Mouse (Mus musculus): ENCODE measurements around the gene Kif26b. TPM values are rescaled to one million over a fixed set of nuclear protein-coding genes. Genes with fewer than 3 reads are reported as not detected.

Gene Kif26b
- polyA plus RNA-seq, 1 experiment, result not detected

DNA sequence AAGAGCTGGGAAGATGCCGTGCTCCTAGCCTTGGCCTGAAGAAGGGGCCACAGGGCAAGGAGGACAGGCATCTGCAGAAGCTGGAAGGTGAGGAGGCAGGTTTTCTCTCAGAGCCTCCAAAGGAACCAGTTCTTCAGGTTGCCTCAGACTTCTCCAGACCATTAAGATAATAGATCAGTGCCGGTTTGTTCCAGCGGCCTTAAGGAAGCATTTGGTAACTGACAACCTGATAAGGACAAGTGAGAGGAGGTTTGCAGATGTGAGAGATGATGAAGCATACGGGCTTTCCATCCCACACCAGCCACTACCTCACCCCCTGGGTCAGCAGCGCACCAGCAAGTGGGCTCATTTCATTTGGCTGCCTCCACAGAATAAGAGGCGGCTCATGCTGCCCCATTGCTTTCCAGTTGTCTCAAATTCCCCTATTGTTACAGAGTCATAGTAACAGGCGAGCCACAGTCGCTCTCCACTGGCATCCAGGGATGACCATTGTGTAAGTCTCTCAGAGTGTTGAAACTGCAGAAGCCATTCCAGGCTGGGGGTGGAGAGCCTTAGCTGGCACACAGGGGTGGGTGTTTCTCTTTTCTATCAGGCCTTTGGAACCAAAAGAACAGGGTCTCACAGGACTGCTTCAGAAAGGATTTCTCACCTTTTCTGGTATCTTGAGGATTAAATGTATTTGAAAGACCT, 156.2 kb downstream of the Kif26b start:
- Histone ChIP-seq H3K4me3 (ENCODE audit: insufficient read depth, low read depth, low read length) (no peak overlapping the region), H3K27ac (replicated peaks; ENCODE audit: low read depth, low read length) (no peak overlapping the region), H3K4me1 (ENCODE audit: control insufficient read depth, insufficient read depth, insufficient read length, low read length) (no peaks in the 10 kb centered on the region)

DNA sequence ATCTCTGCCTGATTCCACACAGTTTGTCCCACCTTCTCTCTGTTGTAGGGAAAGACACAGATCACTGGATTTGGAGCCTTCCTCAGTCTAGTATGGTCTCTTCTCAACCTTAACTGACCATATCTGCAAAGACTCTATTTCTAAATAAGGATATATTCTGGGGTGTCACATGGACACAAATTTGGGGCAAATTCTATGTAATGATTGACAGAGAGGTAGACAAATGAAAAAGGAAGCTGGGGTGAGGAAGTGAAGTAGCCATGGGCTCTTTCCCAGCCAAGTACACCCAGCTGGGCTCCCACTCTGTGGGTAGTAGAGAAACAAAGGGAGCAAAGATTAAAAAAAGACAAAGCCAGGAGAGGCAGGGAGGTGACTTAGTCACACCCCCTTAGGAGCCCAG, 158.0 kb downstream of the Kif26b start:
- Histone ChIP-seq H3K4me3 (ENCODE audit: insufficient read depth, low read depth, low read length) (no peak overlapping the region), H3K27ac (replicated peaks; ENCODE audit: low read depth, low read length) (no peak overlapping the region), H3K4me1 (ENCODE audit: control insufficient read depth, insufficient read depth, insufficient read length, low read length) (no peaks in the 10 kb centered on the region)

DNA sequence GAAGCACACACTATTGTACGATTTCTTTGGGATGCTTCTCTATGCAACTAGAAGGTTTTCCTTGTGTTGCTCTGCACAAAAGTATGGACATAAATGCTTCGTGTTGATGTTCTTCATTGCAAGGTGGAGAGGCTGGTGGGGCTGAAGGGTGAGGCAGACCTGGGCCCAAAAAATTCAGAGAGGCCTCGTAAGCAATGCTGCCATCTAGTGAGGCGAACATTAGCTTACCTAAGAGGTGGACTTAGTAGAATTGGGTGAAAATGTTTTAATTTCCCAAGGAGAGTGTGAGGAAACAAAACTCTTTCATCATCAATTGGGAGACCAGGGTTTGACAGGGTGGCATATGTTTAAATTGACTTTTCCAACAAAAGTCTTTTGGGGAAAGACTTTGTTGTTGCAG, 160.6 kb downstream of the Kif26b start:
- Histone ChIP-seq H3K4me1 (ENCODE audit: control insufficient read depth, insufficient read depth, insufficient read length, low read length) (no peaks in the 10 kb centered on the region), H3K4me3 (ENCODE audit: insufficient read depth, low read depth, low read length) (no peak overlapping the region), H3K27ac (replicated peaks; ENCODE audit: low read depth, low read length) (no peak overlapping the region)

DNA sequence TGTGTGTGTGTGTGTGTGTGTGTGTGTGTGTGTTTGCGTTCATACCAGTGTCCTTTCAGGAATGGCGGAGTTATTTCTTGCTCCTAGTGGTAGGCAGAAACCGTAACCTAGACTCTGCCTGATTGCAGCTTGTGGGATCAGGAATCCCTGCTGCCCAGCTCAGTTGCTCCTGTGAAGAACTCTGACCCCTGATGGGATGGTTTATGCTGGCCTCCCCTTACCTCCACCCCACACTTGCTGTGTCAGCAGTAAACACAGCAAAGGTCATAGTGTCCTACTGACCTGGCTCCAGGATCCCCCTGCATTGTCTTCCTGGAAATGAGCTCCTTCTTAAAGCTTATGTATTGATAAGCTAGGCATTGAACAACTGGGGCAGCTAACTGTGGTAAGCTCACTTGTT, 162.8 kb downstream of the Kif26b start:
- no peak overlapping the region for H3K27ac ChIP-seq (replicated peaks; ENCODE audit: low read depth, low read length)
- no peak overlapping the region for H3K4me3 ChIP-seq (ENCODE audit: insufficient read depth, low read depth, low read length)
- no peaks in the 10 kb centered on the region for H3K4me1 ChIP-seq (ENCODE audit: control insufficient read depth, insufficient read depth, insufficient read length, low read length)

DNA sequence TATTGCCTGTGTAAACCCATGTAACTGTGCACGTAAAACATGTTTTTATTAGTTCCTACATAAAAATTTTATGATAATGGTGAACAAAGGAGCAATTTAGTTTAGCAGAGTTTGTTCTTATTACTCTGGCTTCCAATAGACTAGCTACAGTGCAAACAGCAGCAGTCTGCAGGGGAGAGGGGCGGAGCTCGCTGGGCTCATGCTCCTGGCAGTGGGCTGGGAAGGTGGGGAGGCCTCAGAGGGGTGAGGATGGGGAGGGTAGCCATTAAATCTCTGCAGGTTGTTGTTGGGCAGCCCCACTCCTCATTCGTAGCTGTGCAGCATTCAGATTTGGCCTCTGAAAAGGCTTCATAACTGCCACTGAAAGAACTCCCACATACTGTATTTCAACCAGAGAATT, 171.2 kb downstream of the Kif26b start:
- H3K4me1 ChIP-seq (ENCODE audit: control insufficient read depth, insufficient read depth, insufficient read length, low read length), result no peaks in the 10 kb centered on the region
- H3K4me3 ChIP-seq (ENCODE audit: insufficient read depth, low read depth, low read length), result no peak overlapping the region
- no peak overlapping the region for H3K27ac ChIP-seq (replicated peaks; ENCODE audit: low read depth, low read length)

DNA sequence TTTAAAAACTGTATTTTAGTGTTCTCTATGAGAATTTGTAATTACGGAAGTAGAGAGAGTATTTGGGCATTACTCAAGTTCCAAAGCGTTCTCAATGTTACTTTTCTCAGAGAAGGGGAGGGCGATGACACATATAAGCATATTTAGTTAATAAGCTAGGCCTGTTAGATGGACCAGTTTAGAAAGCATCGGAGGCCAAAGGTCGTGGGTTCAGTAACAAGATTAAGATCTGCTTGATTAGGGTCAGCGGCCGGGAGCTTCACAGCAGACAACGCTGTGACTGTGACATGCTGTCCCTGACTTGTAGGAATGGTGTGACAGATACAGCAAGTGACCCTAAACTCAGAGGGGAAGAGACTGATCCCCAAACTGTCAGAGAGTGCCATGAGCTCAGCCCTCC, 174.6 kb downstream of the Kif26b start:
- Histone ChIP-seq H3K27ac (replicated peaks; ENCODE audit: low read depth, low read length) (no peak overlapping the region), H3K4me1 (ENCODE audit: control insufficient read depth, insufficient read depth, insufficient read length, low read length) (no peaks in the 10 kb centered on the region), H3K4me3 (ENCODE audit: insufficient read depth, low read depth, low read length) (no peak overlapping the region)

DNA sequence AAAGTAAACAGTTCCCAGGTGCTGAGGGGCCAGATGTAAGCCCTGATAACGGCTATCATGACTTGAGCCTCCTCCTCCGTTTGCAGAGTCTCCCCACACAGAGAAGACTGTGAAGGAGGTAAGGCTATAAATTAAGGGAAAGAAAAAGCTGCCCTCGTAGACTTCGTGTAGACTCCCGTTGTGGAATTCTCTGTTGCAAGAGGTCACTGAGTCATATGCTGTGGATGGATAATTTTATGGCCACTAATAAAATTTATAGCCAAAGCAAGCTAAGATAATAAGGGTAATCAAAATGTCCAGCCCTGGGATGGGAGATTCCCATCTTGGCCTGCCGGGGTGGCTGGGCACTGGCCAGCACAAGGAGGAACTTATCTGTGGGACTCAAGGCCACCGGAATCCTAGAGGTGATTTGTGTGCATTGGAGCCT, 179.0 kb downstream of the Kif26b start:
- Histone ChIP-seq H3K4me3 (ENCODE audit: insufficient read depth, low read depth, low read length) (no peak overlapping the region), H3K4me1 (ENCODE audit: control insufficient read depth, insufficient read depth, insufficient read length, low read length) (no peaks in the 10 kb centered on the region)

DNA sequence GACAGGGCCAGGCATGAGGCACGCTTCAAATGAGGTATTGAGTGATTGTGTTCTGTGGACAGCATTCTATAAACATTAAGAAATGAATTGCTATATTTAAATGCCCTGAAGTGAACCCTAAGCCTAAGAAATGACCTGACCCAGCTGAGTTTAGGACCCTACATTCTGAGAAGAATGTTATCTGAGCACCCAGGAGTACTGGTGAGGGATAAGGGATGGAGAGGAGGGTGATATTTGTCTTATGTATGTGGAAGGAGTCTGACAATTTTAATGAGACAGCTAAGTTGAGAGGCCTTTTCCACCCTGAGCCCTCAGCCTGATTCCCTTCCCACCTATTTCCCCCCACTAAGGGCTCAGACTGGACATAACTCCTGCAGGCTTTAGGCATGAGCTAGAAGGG, 179.4 kb downstream of the Kif26b start:
- Histone ChIP-seq H3K27ac (replicated peaks; ENCODE audit: low read depth, low read length) (no peak overlapping the region), H3K4me3 (ENCODE audit: insufficient read depth, low read depth, low read length) (no peak overlapping the region), H3K4me1 (ENCODE audit: control insufficient read depth, insufficient read depth, insufficient read length, low read length) (no peaks in the 10 kb centered on the region)

More for the DNA sequence above, 179.0 kb downstream of the Kif26b start:
- H3K27ac ChIP-seq (replicated peaks; ENCODE audit: low read depth, low read length), result no peak overlapping the region

DNA sequence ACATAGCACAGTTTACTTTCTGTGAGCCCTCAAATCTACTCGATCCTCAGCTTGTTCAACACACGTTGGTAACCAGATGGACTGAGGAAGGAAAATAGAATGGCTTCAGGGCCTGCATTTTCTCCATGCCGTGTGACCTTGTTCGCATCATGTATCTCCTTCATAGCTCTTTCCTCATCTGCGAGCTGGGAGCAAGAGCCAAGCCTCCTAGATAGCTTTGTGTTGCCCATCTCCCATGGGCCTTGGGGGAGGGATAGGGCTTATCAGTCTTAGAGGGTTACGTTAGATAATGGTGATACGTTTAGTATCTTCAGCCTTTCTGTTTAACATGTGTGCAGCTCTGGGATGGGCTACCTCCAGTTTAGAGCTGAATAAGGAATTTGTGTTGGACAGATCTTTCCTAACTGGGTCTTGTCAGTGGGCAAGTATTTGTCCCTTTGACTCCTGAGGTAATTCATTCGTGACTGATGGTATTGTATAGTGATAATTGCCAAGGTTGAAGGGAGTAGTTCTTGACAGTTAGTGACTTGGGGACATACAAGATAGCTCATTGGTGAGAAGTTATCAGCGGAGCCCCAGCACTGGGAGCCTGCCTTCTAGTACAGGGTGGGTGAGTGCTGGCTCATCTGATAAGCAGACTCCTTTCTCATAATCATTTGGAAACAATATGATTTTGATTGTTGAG, 183.4 kb downstream of the Kif26b start:
- Histone ChIP-seq H3K4me3 (ENCODE audit: insufficient read depth, low read depth, low read length) (no peak overlapping the region), H3K27ac (replicated peaks; ENCODE audit: low read depth, low read length) (no peak overlapping the region), H3K4me1 (ENCODE audit: control insufficient read depth, insufficient read depth, insufficient read length, low read length) (no peaks in the 10 kb centered on the region)

DNA sequence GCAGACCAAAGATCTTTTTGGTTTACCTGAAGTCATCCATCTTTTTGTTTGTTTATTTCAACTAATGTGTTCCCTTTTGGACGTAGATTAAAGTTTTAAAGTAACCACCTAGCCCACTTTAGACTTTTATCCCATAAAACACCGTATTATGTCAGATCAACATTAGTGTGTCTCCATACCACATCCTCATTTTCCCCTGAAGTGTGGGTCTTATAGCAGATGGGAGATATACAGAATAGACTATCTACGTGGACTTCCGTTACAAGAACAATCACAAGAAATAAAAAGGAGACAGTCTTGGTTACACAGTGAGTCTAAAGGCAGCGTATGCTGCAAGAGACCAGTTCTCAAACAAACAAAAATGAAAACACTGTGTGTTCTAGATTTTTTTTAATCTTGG, 185.3 kb downstream of the Kif26b start:
- no peak overlapping the region for H3K27ac ChIP-seq (replicated peaks; ENCODE audit: low read depth, low read length)
- H3K4me1 ChIP-seq (ENCODE audit: control insufficient read depth, insufficient read depth, insufficient read length, low read length), result no peaks in the 10 kb centered on the region
- H3K4me3 ChIP-seq (ENCODE audit: insufficient read depth, low read depth, low read length), result no peak overlapping the region

DNA sequence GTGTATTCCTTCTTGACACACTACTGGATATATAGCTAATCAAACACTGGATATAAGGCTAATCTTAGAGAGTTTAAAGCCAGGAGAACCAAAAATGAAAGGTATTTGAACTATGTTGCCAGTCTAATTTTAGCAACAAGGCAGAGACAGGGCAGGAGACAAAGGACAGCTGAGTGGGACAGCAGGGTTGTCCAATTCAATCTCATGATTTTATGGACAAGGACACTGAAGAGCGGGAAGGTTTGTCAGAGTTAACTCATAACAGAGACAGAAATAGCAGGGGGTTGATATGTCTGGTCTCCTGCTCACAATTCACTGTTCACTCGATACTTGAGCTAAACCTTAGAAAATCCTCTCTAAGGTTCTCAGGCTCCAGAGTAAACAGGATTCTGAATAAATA, 187.5 kb downstream of the Kif26b start:
- Histone ChIP-seq H3K4me3 (ENCODE audit: insufficient read depth, low read depth, low read length) (no peak overlapping the region), H3K27ac (replicated peaks; ENCODE audit: low read depth, low read length) (no peak overlapping the region)

DNA sequence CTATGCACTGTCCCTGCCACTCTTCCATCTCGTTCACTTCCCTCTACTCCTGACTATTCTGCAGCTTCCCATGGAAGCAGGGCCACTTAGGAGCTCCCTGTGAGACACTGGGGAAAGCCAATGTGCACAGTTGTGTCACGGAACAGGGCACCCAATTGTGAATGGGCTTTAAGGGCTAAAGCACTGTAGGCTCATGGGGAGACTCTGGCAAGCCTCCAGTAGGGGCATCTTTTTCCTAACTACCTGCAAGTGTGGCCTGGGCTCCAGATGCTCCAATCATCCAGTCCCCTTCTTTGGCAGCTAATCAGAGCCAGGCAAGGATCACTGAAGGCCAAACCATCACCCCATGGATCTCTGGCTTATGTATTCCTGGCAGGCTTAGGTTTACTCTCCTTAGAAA, 191.9 kb downstream of the Kif26b start:
- Histone ChIP-seq H3K4me1 (ENCODE audit: control insufficient read depth, insufficient read depth, insufficient read length, low read length) (no peaks in the 10 kb centered on the region), H3K27ac (replicated peaks; ENCODE audit: low read depth, low read length) (no peak overlapping the region), H3K4me3 (ENCODE audit: insufficient read depth, low read depth, low read length) (no peak overlapping the region)

More for the DNA sequence above, 187.5 kb downstream of the Kif26b start:
- no peaks in the 10 kb centered on the region for H3K4me1 ChIP-seq (ENCODE audit: control insufficient read depth, insufficient read depth, insufficient read length, low read length)

DNA sequence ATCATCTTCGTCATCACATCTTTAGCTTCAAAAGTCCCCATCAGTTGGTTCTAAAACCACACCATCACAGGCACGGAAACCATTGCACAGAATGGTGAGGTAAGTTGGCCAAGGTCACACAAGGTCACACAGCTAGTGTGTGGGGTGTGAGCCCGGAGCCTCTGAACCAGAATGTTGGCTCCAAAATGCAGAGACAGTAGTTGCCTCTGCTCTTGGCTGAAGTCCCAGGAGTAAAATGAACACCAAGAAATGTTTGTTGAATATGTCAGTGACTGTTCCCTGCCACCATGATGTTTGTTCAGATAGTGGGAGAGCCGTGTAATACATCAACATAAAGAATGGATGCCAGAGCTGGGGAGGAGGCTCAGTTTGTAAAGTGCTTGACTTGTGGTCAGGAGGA, 193.9 kb downstream of the Kif26b start:
- Histone ChIP-seq H3K4me1 (ENCODE audit: control insufficient read depth, insufficient read depth, insufficient read length, low read length) (no peaks in the 10 kb centered on the region), H3K27ac (replicated peaks; ENCODE audit: low read depth, low read length) (no peak overlapping the region), H3K4me3 (ENCODE audit: insufficient read depth, low read depth, low read length) (no peak overlapping the region)

DNA sequence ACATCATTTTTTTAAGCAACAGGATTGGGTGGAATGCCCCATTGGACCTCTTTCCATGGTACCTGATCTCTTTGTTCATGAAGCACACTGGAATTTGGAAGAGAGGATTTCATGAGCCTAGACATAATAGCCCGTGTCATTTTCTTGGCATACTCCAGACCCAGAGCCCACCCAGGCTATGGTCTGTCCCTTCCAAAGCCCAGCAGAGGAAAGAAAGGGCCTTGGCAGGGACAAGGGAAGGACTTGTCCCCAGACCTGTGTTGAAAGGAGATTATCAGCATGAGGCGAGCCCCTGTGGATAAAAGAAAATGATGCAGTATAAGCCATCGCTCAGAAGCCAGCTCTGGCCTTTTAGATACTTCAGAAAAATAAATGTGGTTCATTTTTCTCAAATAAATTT, 196.6 kb downstream of the Kif26b start:
- H3K27ac ChIP-seq (replicated peaks; ENCODE audit: low read depth, low read length), result no peak overlapping the region
- no peak overlapping the region for H3K4me3 ChIP-seq (ENCODE audit: insufficient read depth, low read depth, low read length)
- H3K4me1 ChIP-seq (ENCODE audit: control insufficient read depth, insufficient read depth, insufficient read length, low read length), result no peaks in the 10 kb centered on the region

DNA sequence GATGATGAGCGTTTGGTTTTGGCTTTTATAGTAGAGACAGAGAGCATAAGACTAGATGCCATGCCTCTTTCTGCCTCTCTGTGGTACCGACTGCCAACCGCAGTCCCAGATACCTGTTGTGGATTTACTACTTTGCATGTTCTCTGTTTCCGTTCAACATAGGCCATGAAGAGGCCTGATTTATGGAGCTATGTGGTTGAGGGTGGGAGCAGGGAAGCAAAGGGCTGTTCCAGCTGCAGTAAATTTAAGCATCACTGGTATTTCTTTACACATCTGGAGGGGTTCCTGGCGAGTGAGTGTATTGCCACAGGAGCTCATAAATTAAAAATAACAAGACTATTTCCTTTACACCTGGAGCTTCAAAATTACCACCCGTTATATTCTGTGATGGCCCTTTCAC, 199.3 kb downstream of the Kif26b start:
- no peak overlapping the region for H3K4me3 ChIP-seq (ENCODE audit: insufficient read depth, low read depth, low read length)
- no peak overlapping the region for H3K27ac ChIP-seq (replicated peaks; ENCODE audit: low read depth, low read length)
- H3K4me1 ChIP-seq (ENCODE audit: control insufficient read depth, insufficient read depth, insufficient read length, low read length), result no peaks in the 10 kb centered on the region

DNA sequence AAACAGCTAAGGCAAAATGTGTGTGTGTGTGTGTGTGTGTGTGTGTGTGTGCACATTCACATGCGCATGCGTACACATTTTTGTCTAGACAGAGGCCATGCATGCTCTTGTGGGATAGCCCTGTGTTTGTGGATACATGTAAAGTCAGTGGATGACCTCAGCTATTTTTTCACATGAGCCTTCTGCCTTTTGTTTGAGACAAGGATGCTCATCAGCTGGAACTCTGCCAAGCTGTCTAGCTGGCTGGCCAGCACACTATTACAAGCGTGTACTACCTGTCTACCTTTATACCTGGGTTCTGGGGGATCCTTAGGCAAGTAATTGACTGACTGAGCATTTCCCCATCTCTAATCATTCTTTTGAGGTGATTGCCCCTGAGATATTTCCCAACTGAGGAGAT, 201.3 kb downstream of the Kif26b start:
- Histone ChIP-seq H3K27ac (replicated peaks; ENCODE audit: low read depth, low read length) (no peak overlapping the region), H3K4me3 (ENCODE audit: insufficient read depth, low read depth, low read length) (no peak overlapping the region), H3K4me1 (ENCODE audit: control insufficient read depth, insufficient read depth, insufficient read length, low read length) (no peaks in the 10 kb centered on the region)

Measured in brown adipose tissue, adult 24 weeks (tissue).